33 mouse cellular contexts compared by ENCODE assay signal in the genomic region with DNA sequence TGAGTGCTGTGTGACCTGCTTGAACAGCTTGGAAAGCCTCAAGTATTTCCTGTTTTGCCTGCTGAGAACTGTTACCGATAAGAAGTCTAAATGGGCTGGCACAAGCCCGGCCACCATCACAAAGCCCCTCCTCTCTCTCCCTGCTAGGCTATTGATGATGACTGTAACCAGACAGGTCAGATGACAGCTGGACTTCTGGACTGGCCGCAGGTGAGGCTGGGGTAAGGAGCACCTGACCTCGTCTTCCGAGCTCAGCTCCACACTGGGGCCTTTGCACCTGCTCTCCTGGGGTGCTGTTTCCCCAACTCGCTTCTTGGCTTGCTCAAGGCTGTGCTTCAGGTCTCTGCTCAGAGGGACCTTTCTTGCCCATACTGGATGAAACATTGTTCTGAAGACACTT. TPM values are rescaled to one million over a fixed set of nuclear protein-coding genes. Genes with fewer than 3 reads are reported as not detected.
DNase-seq lines count a peak whose midpoint lies in the region; TF ChIP-seq lines count a peak whose summit lies in the region.
"Had no signal": no experiment of that assay in that cellular context is flagged by ENCODE, and none has a peak within 500 bp of the region (broad histone marks: within the 10 kb centered on the region; RNA-seq: fewer than 3 reads in every experiment).

No protein-coding gene starts in this region.

- peak; percentile 66 for DNase-seq in kidney, adult 2 months
- no peak for DNase-seq in kidney, postnatal 14 days
- DNase-seq in lung, postnatal 25 days (ENCODE audit: low spot score), result peak; percentile 21
- no peak for DNase-seq in lung, adult 2 months
- no peak for DNase-seq in left cerebral cortex, postnatal 36 days (ENCODE audit: low spot score in 2 of 2)
- no peak for DNase-seq in layer of hippocampus, postnatal 10 days (ENCODE audit: low spot score in 2 of 2)
- DNase-seq: cerebellum, adult 11-12 months; cerebellum, adult 9-11 months; embryo, embryonic 11 days; gastrocnemius, postnatal 14 days; heart, postnatal 36 days; liver; lung, embryonic 14.5 days; midbrain, embryonic 14.5 days; retina, postnatal 1 day; right cerebral cortex, postnatal 14 days; thymus, adult 2 months; thymus, postnatal 36 days had no signal

- peaks cover 1% of the 10 kb centered on the region; the same call in 1 of the 2 replicates for H3K36me3 ChIP-seq in kidney, adult 2 months (ENCODE audit: control insufficient read depth, insufficient read depth, low read length)
- peaks cover 28% of the 10 kb centered on the region for H3K36me3 ChIP-seq in small intestine, adult 2 months (ENCODE audit: control insufficient read depth, insufficient read depth, low read length)

- intact Hi-C loops in left cerebral cortex, postnatal 36 days (cut with DNase I), result no loop called here

- no peak for TF ChIP-seq POLR2A in kidney, adult 2 months (IDR thresholded peaks at IDR 0.05; ENCODE audit: low read depth, low read length)
- TF ChIP-seq POLR2A in lung, adult 2 months (IDR thresholded peaks at IDR 0.05; ENCODE audit: borderline replicate concordance, extremely low read depth, low read depth, low read length), result no peak
- no peak for TF ChIP-seq POLR2A in small intestine, adult 2 months (IDR thresholded peaks at IDR 0.05; ENCODE audit: low read depth, low read length)

- no peak overlapping the region for H3K4me3 ChIP-seq in kidney, adult 2 months (ENCODE audit: insufficient read depth, low read depth, low read length)
- H3K4me3 ChIP-seq in lung, adult 2 months (replicated peaks; ENCODE audit: extremely low read depth, low read depth, low read length), result no peak overlapping the region
- H3K4me3 ChIP-seq in small intestine, adult 2 months (ENCODE audit: low read depth, low read length), result no peak overlapping the region
- H3K4me3 ChIP-seq: embryonic facial prominence, embryonic 12.5 days; heart, embryonic 10.5 days; heart, embryonic 15.5 days; hindbrain, embryonic 12.5 days; neural tube, embryonic 15.5 days had no signal

- peak overlapping the region; percentile 52 for H3K27ac ChIP-seq in kidney, adult 2 months (ENCODE audit: insufficient read depth, low read depth, low read length)
- peak overlapping the region; percentile 86; the same call in 1 of the 2 replicates for H3K27ac ChIP-seq in small intestine, adult 2 months (ENCODE audit: insufficient read depth, low read depth, low read length)
- H3K27ac ChIP-seq: embryonic facial prominence, embryonic 12.5 days; heart, embryonic 10.5 days; heart, embryonic 15.5 days; hindbrain, embryonic 12.5 days; hindbrain, postnatal 0 days; liver, embryonic 14.5 days; neural tube, embryonic 15.5 days had no signal

- no peaks in the 10 kb centered on the region for H3K27me3 ChIP-seq in kidney, adult 2 months (replicated peaks; ENCODE audit: control insufficient read depth, insufficient read depth, low read length)
- H3K27me3 ChIP-seq in small intestine, adult 2 months (ENCODE audit: control insufficient read depth, insufficient read depth, low read length), result no peaks in the 10 kb centered on the region
- H3K27me3 ChIP-seq: embryonic facial prominence, embryonic 12.5 days; heart, embryonic 15.5 days; hindbrain, embryonic 12.5 days; neural tube, embryonic 15.5 days had no signal

- H3K4me1 ChIP-seq in kidney, adult 2 months (ENCODE audit: control insufficient read depth, insufficient read depth, low read length), result peaks cover 27% of the 10 kb centered on the region
- no peaks in the 10 kb centered on the region for H3K4me1 ChIP-seq in lung, adult 2 months (ENCODE audit: control insufficient read depth, insufficient read depth, low read length)
- H3K4me1 ChIP-seq in small intestine, adult 2 months (ENCODE audit: control insufficient read depth, insufficient read depth, insufficient read length, low read length), result peaks cover 13% of the 10 kb centered on the region
- H3K4me1 ChIP-seq: embryonic facial prominence, embryonic 12.5 days; hindbrain, embryonic 12.5 days; neural tube, embryonic 15.5 days had no signal

- WGBS in kidney, adult 2 months, result 53% methylated on average over 6 of the region's 6 CpGs
- 71% methylated on average over 6 of the region's 6 CpGs for WGBS in lung, adult 2 months
- WGBS in small intestine, adult 2 months, result 60% methylated on average over 6 of the region's 6 CpGs

- no peak for TF ChIP-seq CTCF in kidney, adult 2 months (conservative IDR thresholded peaks at IDR 0.05; ENCODE audit: insufficient read depth, insufficient read length, low read depth, low read length)
- TF ChIP-seq CTCF in lung, adult 2 months (IDR thresholded peaks at IDR 0.05; ENCODE audit: insufficient read depth, low read length), result no peak
- TF ChIP-seq CTCF in small intestine, adult 2 months (IDR thresholded peaks at IDR 0.05; ENCODE audit: extremely low read depth, insufficient read length, insufficient replicate concordance, low read depth, low read length), result no peak

RNA-seq across cellular contexts. Expression of a gene that starts 8.6 kb away (rescaled TPM):
- polyA plus RNA-seq in kidney, adult 2 months (2012; rRNA removed), result 5.9 and 6.7 TPM in 2 replicates
- polyA plus RNA-seq in lung, adult 2 months (2012; rRNA removed), result 6.6 and 14.2 TPM in 2 replicates
- polyA plus RNA-seq in small intestine, adult 2 months (2012; rRNA removed), result 1.0 and 4.3 TPM in 2 replicates
- total RNA-seq in left cerebral cortex, postnatal 36 days (2021), result 1 to 10 TPM; 2.2 to 2.6 TPM
- 1 to 10 TPM; 3.6 to 5.5 TPM for total RNA-seq in layer of hippocampus, postnatal 10 days (2021)

RNA-seq across cellular contexts. Expression of a gene that starts 10.4 kb away (rescaled TPM):
- polyA plus RNA-seq in kidney, adult 2 months (2012; rRNA removed), result 1.8 and 3.6 TPM in 2 replicates
- polyA plus RNA-seq in lung, adult 2 months (2012; rRNA removed), result 1.2 and 1.5 TPM in 2 replicates
- polyA plus RNA-seq in small intestine, adult 2 months (2012; rRNA removed), result 0.29 TPM in 1 of 2 replicates, not detected in the other
- 1 to 10 TPM in 1 of 2 experiments, not detected in 1; 1.7 TPM for total RNA-seq in left cerebral cortex, postnatal 36 days (2021)
- 1 to 10 TPM; 2.0 to 2.1 TPM for total RNA-seq in layer of hippocampus, postnatal 10 days (2021)
- total RNA-seq: granulocyte monocyte progenitor cell, adult 5-6 weeks had no signal
- polyA plus RNA-seq: CD4-positive, CD25-positive, alpha-beta regulatory T cell, adult 4 months; forebrain, embryonic 14.5 days; heart, embryonic 10.5 days; lung, embryonic 14.5 days; midbrain, embryonic 14.5 days had no signal

RNA-seq across cellular contexts. Expression of a gene that starts 10.5 kb away (rescaled TPM):
- 477 and 614 TPM in 2 replicates for polyA plus RNA-seq in kidney, adult 2 months (2012; rRNA removed)
- 71.4 and 105 TPM in 2 replicates for polyA plus RNA-seq in lung, adult 2 months (2012; rRNA removed)
- polyA plus RNA-seq in small intestine, adult 2 months (2012; rRNA removed), result 45.1 and 66.8 TPM in 2 replicates
- 10 to 100 TPM; 50.8 to 60.6 TPM for total RNA-seq in left cerebral cortex, postnatal 36 days (2021)
- total RNA-seq in layer of hippocampus, postnatal 10 days (2021), result 10 to 100 TPM; 61.8 to 68.0 TPM

RNA-seq across cellular contexts. Expression of a gene that starts 13.8 kb away (rescaled TPM):
- polyA plus RNA-seq in kidney, adult 2 months (2012; rRNA removed), result 0.33 TPM in 1 of 2 replicates, not detected in the other
- polyA plus RNA-seq in lung, adult 2 months (2012; rRNA removed), result not detected in 2 replicates
- not detected in 2 replicates for polyA plus RNA-seq in small intestine, adult 2 months (2012; rRNA removed)
- total RNA-seq in left cerebral cortex, postnatal 36 days (2021), result not detected
- not detected for total RNA-seq in layer of hippocampus, postnatal 10 days (2021)
- total RNA-seq: adrenal gland, postnatal 14 days; gastrocnemius, postnatal 14 days; heart, postnatal 36 days; hindbrain, postnatal 0 days; layer of hippocampus, adult 8-10 months; left cerebral cortex, postnatal 10 days had no signal
- polyA plus RNA-seq: CD4-positive, CD25-positive, alpha-beta regulatory T cell, adult 4 months; embryonic facial prominence, embryonic 12.5 days; forebrain, embryonic 14.5 days; heart, embryonic 10.5 days; heart, embryonic 15.5 days; hindbrain, embryonic 12.5 days; hindbrain, postnatal 0 days; limb, embryonic 11.5 days; liver, embryonic 14.5 days; lung, embryonic 14.5 days; midbrain, embryonic 14.5 days; neural tube, embryonic 15.5 days; thymus, adult 2 months had no signal

RNA-seq across cellular contexts. Expression of a gene that starts 17.5 kb away (rescaled TPM):
- polyA plus RNA-seq in kidney, adult 2 months (2012; rRNA removed), result 2.0 and 8.4 TPM in 2 replicates
- 17.3 and 19.7 TPM in 2 replicates for polyA plus RNA-seq in lung, adult 2 months (2012; rRNA removed)
- 28.1 and 31.3 TPM in 2 replicates for polyA plus RNA-seq in small intestine, adult 2 months (2012; rRNA removed)
- total RNA-seq in left cerebral cortex, postnatal 36 days (2021), result not detected
- total RNA-seq in layer of hippocampus, postnatal 10 days (2021), result not detected
- total RNA-seq: adrenal gland, postnatal 14 days; gastrocnemius, postnatal 14 days; heart, postnatal 36 days; hindbrain, postnatal 0 days; left cerebral cortex, postnatal 10 days had no signal
- polyA plus RNA-seq: forebrain, embryonic 14.5 days; heart, embryonic 10.5 days; hindbrain, embryonic 12.5 days; hindbrain, postnatal 0 days; midbrain, embryonic 14.5 days; neural tube, embryonic 15.5 days had no signal

Comparison
In these comparisons a context has a peak if more than half of its experiments do, and no peak if none do; other contexts are left out.
1. DNase-seq: peak in kidney, adult 2 months (single experiment) and lung, postnatal 25 days (single experiment); none in kidney, postnatal 14 days (single experiment), lung, adult 2 months (single experiment), left cerebral cortex, postnatal 36 days (0 of 2) and layer of hippocampus, postnatal 10 days (0 of 2).